Mouse (Mus musculus): ENCODE results near the gene Camk2b. TPM values are rescaled to one million over a fixed set of nuclear protein-coding genes. Genes with fewer than 3 reads are reported as not detected.
A peak's percentile ranks its signal among the peaks of the same experiment; 100 is the strongest.
"Not testable (repeated sequence)": the region's sequence is repeated elsewhere in the genome, so short reads cannot be mapped to it uniquely, and the experiment has no call there.

Camk2b gene
- polyA plus RNA-seq, 1 experiment = 3.0 TPM

GRCm38 (mm10) chr11:6015011-6015431 is 51.1 kb downstream of the Camk2b start:
- DNase-seq (ENCODE audit: low spot score) = no peak

- no peak for DNase-seq (ENCODE audit: low spot score)
Measured at GRCm38 (mm10) chr11:6013359-6013758, 52.8 kb downstream of the Camk2b start.

GRCm38 (mm10) chr11:6011879-6012278 is 54.3 kb downstream of the Camk2b start:
- no peak for DNase-seq (ENCODE audit: low spot score)

GRCm38 (mm10) chr11:6010751-6011482 is 55.2 kb downstream of the Camk2b start:
- not testable (repeated sequence) for DNase-seq (ENCODE audit: low spot score)

- DNase-seq (ENCODE audit: low spot score) = not testable (repeated sequence)
Measured at GRCm38 (mm10) chr11:6007779-6008128, 58.4 kb downstream of the Camk2b start.

- not testable (repeated sequence) for DNase-seq (ENCODE audit: low spot score)
Measured at GRCm38 (mm10) chr11:6007010-6007778, 59.0 kb downstream of the Camk2b start.

- DNase-seq (ENCODE audit: low spot score) = not testable (repeated sequence)
Measured at GRCm38 (mm10) chr11:6006351-6007009, 59.7 kb downstream of the Camk2b start.

- DNase-seq (ENCODE audit: low spot score) = not testable (repeated sequence)
Measured at GRCm38 (mm10) chr11:6005374-6006043, 60.7 kb downstream of the Camk2b start.

- DNase-seq (ENCODE audit: low spot score) = no peak
Measured at GRCm38 (mm10) chr11:6003046-6003639, 63.0 kb downstream of the Camk2b start.

GRCm38 (mm10) chr11:6001981-6002649 is 64.0 kb downstream of the Camk2b start:
- DNase-seq (ENCODE audit: low spot score) = no peak

GRCm38 (mm10) chr11:6000961-6001682 is 65.0 kb downstream of the Camk2b start:
- no peak for DNase-seq (ENCODE audit: low spot score)

GRCm38 (mm10) chr11:5999832-6000771 is 66.1 kb downstream of the Camk2b start:
- DNase-seq (ENCODE audit: low spot score) = no peak

GRCm38 (mm10) chr11:5998472-5998871 is 67.7 kb downstream of the Camk2b start:
- no peak for DNase-seq (ENCODE audit: low spot score)

DNA sequence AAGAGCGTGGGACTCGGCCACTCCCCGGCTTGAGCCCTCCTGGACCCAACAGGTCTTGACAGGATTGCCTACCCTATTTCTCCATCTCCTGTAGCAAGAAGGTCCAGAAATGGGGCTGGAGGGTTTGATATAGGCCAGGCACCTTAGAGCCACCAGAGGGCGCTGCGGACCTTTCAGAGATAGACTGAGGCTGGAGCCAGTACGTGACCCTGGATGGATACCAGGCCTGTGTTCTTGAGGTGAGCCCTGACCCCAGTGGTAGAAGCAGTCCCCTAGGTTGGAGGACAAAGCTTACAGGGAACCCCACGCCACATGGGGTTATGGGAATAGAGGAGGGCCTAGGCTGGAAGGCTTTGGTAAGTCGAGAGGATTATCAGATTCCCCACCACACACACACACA is 70.2 kb downstream of the Camk2b start:
- DNase-seq (ENCODE audit: low spot score) = peak; percentile 78

GRCm38 (mm10) chr11:5994880-5995279 is 71.3 kb downstream of the Camk2b start:
- DNase-seq (ENCODE audit: low spot score) = no peak

GRCm38 (mm10) chr11:5994212-5994611 is 72.0 kb downstream of the Camk2b start:
- DNase-seq (ENCODE audit: low spot score) = no peak

DNA sequence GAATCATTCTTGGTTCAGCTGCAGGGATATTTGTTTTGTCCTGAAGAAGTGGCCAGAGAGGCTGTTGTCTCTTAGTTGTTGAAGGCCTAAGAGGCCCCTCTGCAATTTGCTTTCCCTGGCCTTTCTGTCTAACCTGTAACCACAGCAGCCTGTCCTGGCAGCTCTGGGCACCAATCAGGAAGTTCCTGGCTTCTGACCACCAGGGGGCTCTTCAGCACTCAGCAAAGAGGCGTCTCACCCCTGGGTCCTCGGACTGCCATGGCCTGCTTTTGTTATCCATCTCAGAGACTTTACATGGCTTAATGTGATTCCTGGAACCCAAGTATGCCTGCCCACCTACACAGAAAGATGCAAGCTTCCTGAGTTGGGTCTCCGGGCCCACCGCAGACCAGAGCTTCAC is 75.3 kb downstream of the Camk2b start:
- DNase-seq (ENCODE audit: low spot score) = no peak

- DNase-seq (ENCODE audit: low spot score) = no peak
Measured at GRCm38 (mm10) chr11:5989954-5990593, 76.1 kb downstream of the Camk2b start.

- no peak for DNase-seq (ENCODE audit: low spot score)
Measured at GRCm38 (mm10) chr11:5988126-5988525, 78.0 kb downstream of the Camk2b start.

Data from urinary bladder, adult 2 months (tissue).